Mouse (Mus musculus) limb, embryonic 13.5 days (tissue): ENCODE measurements around the gene Ptgr2. TPM values are rescaled to one million over a fixed set of nuclear protein-coding genes. Genes with fewer than 3 reads are reported as not detected.
"Not testable (repeated sequence)": the region's sequence is repeated elsewhere in the genome, so short reads cannot be mapped to it uniquely, and the experiment has no call there.

Experiments
- ATAC-seq: fragments of 200-750 bp; cut with Nextera tagmentation; 2 replicates; pipeline ENCODE4 v1.8.0; 2017; ENCODE audit warnings: low read depth, moderate number of reproducible peaks, moderate TSS enrichment; ENCODE audit not compliant: low FRiP score
- H3K27ac ChIP-seq: fragments of 300-500 bp; sonication (generic); 2 replicates; pipeline ENCODE4 v1.5.1; 2015; ENCODE audit warnings: inconsistent platforms, mild to moderate bottlenecking, moderate library complexity
- H3K27me3 ChIP-seq: fragments of 300-500 bp; sonication (generic); 2 replicates; pipeline ENCODE4 v1.6.1; 2015; ENCODE audit warnings: mild to moderate bottlenecking, inconsistent platforms
- H3K36me3 ChIP-seq: fragments of 300-500 bp; sonication (generic); 2 replicates; pipeline ENCODE4 v1.6.1; 2015; ENCODE audit warnings: inconsistent platforms, mild to moderate bottlenecking, moderate library complexity
- H3K4me1 ChIP-seq: fragments of 300-500 bp; sonication (generic); 2 replicates; pipeline ENCODE4 v1.6.1; 2015; ENCODE audit warnings: inconsistent platforms
- H3K4me2 ChIP-seq: fragments of 300-500 bp; sonication (generic); replicated peaks from 2 replicates; pipeline ENCODE4 v1.6.1; 2015; ENCODE audit warnings: inconsistent platforms, mild to moderate bottlenecking, moderate library complexity
- H3K4me3 ChIP-seq: fragments of 300-500 bp; sonication (generic); 2 replicates; pipeline ENCODE4 v1.5.1; 2015; ENCODE audit warnings: moderate library complexity, mild to moderate bottlenecking, inconsistent platforms
- H3K9ac ChIP-seq: fragments of 300-500 bp; sonication (generic); 2 replicates; pipeline ENCODE4 v1.6.1; 2015; ENCODE audit warnings: mild to moderate bottlenecking, inconsistent platforms
- H3K9me3 ChIP-seq: fragments of 300-500 bp; sonication (generic); 2 replicates; pipeline ENCODE4 v1.6.1; 2016; ENCODE audit warnings: inconsistent platforms
- WGBS: fragments of 180-500 bp; shearing (Covaris S2); methylation state at CpG from one replicate; pipeline ENCODE4 v1.1.7; 2015; 5-methylcytosine and 5-hydroxymethylcytosine counted together
- polyA plus RNA-seq: library from polyadenylated mRNA; unstranded; fragments of >200 nt; fragmentation: Nextera tagmentation; extraction: Ambion mirVana; gene quantifications from 2 replicates; pipeline ENCODE4 v1.2.1, GENCODE M21; 2015

The Ptgr2 gene
- 12.1 and 12.7 TPM in 2 replicates for polyA plus RNA-seq

DNA sequence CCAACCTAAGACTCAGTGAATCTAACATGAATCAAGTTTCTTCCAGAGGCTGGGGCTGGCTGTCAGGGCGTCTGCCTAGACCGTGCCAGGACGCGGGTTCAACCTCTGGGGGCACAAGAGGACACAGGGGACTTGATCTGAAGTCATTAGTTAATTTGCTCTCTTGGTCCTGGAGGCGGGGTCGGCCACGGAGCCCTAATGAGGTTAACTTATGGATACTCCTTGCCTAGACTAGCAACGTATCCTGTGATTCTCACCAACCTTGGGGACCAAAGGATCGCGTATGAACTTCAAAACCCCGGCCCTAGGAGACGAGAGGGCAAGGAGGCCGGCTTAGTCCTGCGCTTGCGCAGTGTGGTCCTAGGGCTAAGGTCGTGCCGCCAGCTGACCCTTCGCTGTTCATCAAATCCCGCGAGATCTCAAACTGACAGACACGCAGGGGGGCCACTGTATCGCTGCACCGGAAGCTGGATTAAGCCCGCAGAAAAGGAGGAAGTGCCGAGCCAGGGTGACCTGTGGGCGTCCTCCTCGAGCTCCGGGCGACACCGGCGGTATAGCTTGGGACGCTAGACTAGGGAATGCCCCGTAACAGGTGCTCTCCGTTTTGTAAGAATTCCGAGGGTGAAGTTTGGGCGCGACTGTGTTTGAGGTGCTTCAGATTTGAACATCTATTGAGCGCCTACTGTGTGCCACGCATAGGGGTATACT, at the start of gene Ptgr2:
Gene Ptgr2 (plus strand): TSS at position 348 of the 708 bp plus-strand sequence.
- H3K36me3 ChIP-seq, result no peaks in the 10 kb centered on the region
- peak within 1 kb of the TSS; percentile 56 for H3K4me3 ChIP-seq
- peaks cover 7% of the 10 kb centered on the region; the same call in 1 of the 2 replicates for H3K4me1 ChIP-seq
- no peaks in the 10 kb centered on the region for H3K9me3 ChIP-seq
- no peaks in the 10 kb centered on the region for H3K27me3 ChIP-seq
- WGBS, result under 1% methylated on average over 39 of the region's 39 CpGs
- ATAC-seq, result peak; percentile 87
- no peak within 1 kb of the TSS for H3K27ac ChIP-seq
- peak within 1 kb of the TSS; percentile 69 for H3K9ac ChIP-seq
- H3K4me2 ChIP-seq, result peak within 1 kb of the TSS; percentile 81

GRCm38 (mm10) chr12:84235577-84235976, 49.5 kb upstream of the Ptgr2 start:
- no peaks in the 10 kb centered on the region for H3K9me3 ChIP-seq
- ATAC-seq, result no peak
- no peaks in the 10 kb centered on the region for H3K27me3 ChIP-seq
- H3K4me2 ChIP-seq, result no peak overlapping the region
- no peak overlapping the region for H3K27ac ChIP-seq
- H3K4me3 ChIP-seq, result no peak overlapping the region
- H3K4me1 ChIP-seq, result no peaks in the 10 kb centered on the region
- no peak overlapping the region for H3K9ac ChIP-seq
- WGBS, result 93% methylated on average over 6 of the region's 6 CpGs
- H3K36me3 ChIP-seq, result no peaks in the 10 kb centered on the region

- no peaks in the 10 kb centered on the region for H3K4me1 ChIP-seq
- 71% methylated on average over 10 of the region's 10 CpGs for WGBS
- no peak overlapping the region for H3K9ac ChIP-seq
- no peaks in the 10 kb centered on the region for H3K9me3 ChIP-seq
- H3K36me3 ChIP-seq, result no peaks in the 10 kb centered on the region
- ATAC-seq, result no peak
- no peak overlapping the region for H3K4me2 ChIP-seq
- H3K27ac ChIP-seq, result no peak overlapping the region
- no peaks in the 10 kb centered on the region for H3K27me3 ChIP-seq
- H3K4me3 ChIP-seq, result no peak overlapping the region
Measured at GRCm38 (mm10) chr12:84235981-84236752, 48.9 kb upstream of the Ptgr2 start.

DNA sequence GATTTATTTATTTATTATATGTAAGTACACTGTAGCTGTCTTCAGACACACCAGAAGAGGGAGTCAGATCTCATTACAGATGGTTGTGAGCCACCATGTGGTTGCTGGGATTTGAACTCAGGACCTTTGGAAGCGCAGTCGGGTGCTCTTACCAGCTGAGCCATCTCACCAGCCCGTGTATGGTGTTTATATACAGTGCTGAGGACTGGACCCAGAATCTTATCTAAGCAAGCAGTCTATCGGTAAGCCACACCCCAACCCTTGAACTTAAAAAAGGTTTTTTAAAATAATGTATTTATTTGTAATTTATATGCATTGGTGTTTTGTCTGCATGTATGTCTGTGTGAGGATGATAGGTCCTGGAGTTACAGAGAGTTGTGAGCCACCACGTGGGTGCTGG, 48.0 kb upstream of the Ptgr2 start:
- WGBS, result 89% methylated on average over 5 of the region's 5 CpGs
- H3K9me3 ChIP-seq, H3K27me3 ChIP-seq, H3K9ac ChIP-seq, H3K27ac ChIP-seq, ATAC-seq, H3K4me2 ChIP-seq, H3K36me3 ChIP-seq, H3K4me3 ChIP-seq, H3K4me1 ChIP-seq: not testable (repeated sequence)

- no peak for ATAC-seq
- no peaks in the 10 kb centered on the region for H3K27me3 ChIP-seq
- no peaks in the 10 kb centered on the region for H3K9me3 ChIP-seq
- WGBS, result 79% methylated on average over 7 of the region's 7 CpGs
- H3K9ac ChIP-seq, result no peak overlapping the region
- H3K4me3 ChIP-seq, result no peak overlapping the region
- H3K27ac ChIP-seq, result no peak overlapping the region
- no peaks in the 10 kb centered on the region for H3K4me1 ChIP-seq
- no peaks in the 10 kb centered on the region for H3K36me3 ChIP-seq
- no peak overlapping the region for H3K4me2 ChIP-seq
Measured at GRCm38 (mm10) chr12:84243076-84243770, 41.8 kb upstream of the Ptgr2 start.

GRCm38 (mm10) chr12:84245683-84246082, 39.3 kb upstream of the Ptgr2 start:
- Histone ChIP-seq H3K4me2 (no peak overlapping the region), H3K27me3 (no peaks in the 10 kb centered on the region), H3K27ac (no peak overlapping the region), H3K9ac (no peak overlapping the region), H3K4me3 (no peak overlapping the region), H3K9me3 (no peaks in the 10 kb centered on the region), H3K36me3 (no peaks in the 10 kb centered on the region), H3K4me1 (no peaks in the 10 kb centered on the region)
- WGBS, result 78% methylated on average over 5 of the region's 5 CpGs
- ATAC-seq, result no peak

DNA sequence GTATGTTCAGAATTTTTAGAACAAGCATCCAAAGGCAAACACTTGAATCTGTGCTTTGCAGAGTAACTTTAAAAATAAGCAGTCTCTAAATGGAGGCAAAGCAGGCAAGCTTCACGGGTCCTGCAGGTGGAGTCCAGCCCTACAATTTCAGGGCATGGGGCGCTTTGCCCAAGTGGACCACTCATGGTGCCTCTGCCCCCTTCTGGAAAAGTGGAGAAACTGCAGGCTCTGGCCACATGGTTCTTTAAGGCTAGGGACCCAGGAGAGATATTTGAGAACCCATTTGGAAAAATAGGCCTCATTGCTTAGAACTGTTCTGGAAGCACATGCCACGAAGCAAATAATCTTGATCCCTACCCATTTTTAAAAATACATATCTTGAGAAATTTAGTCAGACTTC, 35.8 kb upstream of the Ptgr2 start:
- Histone ChIP-seq H3K27me3 (no peaks in the 10 kb centered on the region), H3K4me3 (no peak overlapping the region), H3K27ac (no peak overlapping the region), H3K9me3 (0 out of 2 replicates have a peak, but pooled peaks cover 3% of the 10 kb centered on the region), H3K4me2 (no peak overlapping the region), H3K36me3 (no peaks in the 10 kb centered on the region), H3K9ac (no peak overlapping the region), H3K4me1 (no peaks in the 10 kb centered on the region)
- WGBS, result 4% methylated on average over 3 of the region's 3 CpGs
- no peak for ATAC-seq

DNA sequence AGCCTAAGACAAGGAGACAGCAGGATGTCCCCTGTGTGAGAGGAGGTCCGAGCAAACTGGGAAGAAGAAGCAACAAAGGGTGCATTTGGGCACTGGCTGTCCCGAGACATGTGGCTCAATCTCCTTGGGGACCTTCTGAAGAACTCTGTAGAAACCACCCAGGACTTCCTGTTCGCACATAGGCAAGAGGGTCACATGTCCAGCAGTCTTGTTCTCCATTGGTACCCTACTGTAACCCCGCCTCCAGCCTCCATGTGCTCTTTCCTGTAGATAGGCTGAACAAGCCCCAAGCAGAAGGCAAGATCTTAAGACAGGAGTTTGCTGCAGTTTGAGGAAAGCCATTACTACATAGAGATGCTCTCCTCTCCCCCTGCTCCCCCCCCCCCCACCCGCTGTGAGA, 32.2 kb upstream of the Ptgr2 start:
- no peak for ATAC-seq
- H3K4me1 ChIP-seq, result peaks cover 6% of the 10 kb centered on the region; the same call in 1 of the 2 replicates

GRCm38 (mm10) chr12:84254886-84255285, 30.1 kb upstream of the Ptgr2 start:
- H3K27ac ChIP-seq, result no peak overlapping the region
- H3K4me1 ChIP-seq, result peaks cover 6% of the 10 kb centered on the region; the same call in 1 of the 2 replicates
- no peak for ATAC-seq
- H3K27me3 ChIP-seq, result no peaks in the 10 kb centered on the region
- WGBS, result 66% methylated on average over 5 of the region's 5 CpGs
- no peaks in the 10 kb centered on the region for H3K36me3 ChIP-seq
- H3K4me3 ChIP-seq, result no peak overlapping the region
- H3K9me3 ChIP-seq, result 0 out of 2 replicates have a peak, but pooled peaks cover 3% of the 10 kb centered on the region
- no peak overlapping the region for H3K4me2 ChIP-seq
- no peak overlapping the region for H3K9ac ChIP-seq

More for the DNA sequence above, 32.2 kb upstream of the Ptgr2 start:
- 90% methylated on average over 4 of the region's 5 CpGs for WGBS
- no peaks in the 10 kb centered on the region for H3K36me3 ChIP-seq
- H3K27ac ChIP-seq, result no peak overlapping the region
- H3K9me3 ChIP-seq, result 0 out of 2 replicates have a peak, but pooled peaks cover 3% of the 10 kb centered on the region
- no peak overlapping the region for H3K4me2 ChIP-seq
- no peak overlapping the region for H3K4me3 ChIP-seq
- H3K27me3 ChIP-seq, result no peaks in the 10 kb centered on the region
- no peak overlapping the region for H3K9ac ChIP-seq

- Histone ChIP-seq H3K9me3 (no peaks in the 10 kb centered on the region), H3K4me2 (no peak overlapping the region), H3K4me3 (no peak overlapping the region), H3K4me1 (peaks cover 6% of the 10 kb centered on the region; the same call in 1 of the 2 replicates), H3K27ac (no peak overlapping the region), H3K27me3 (no peaks in the 10 kb centered on the region), H3K9ac (no peak overlapping the region), H3K36me3 (no peaks in the 10 kb centered on the region)
- no peak for ATAC-seq
- WGBS, result 55% methylated on average over 7 of the region's 7 CpGs
Measured at GRCm38 (mm10) chr12:84260363-84260762, 24.7 kb upstream of the Ptgr2 start.

DNA sequence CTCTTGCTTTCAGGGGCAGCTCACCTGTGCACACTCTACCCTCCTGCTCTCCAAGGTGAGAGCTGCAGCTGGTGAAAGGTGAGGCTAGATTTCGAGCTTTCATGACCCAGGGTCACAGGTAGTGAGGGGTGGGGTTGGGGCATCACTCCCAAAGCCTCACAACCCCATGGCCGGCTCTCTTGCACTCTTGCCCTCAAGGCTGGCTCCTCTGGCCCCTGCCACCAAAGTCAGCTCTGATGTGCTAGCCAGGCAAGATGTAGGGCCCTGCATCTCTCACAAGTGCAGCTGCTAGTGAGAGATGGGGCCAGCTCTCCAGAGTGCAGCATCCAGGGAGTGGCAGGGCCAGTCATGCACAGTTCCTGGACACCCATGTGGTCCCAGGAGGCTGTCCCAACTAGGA, 17.8 kb upstream of the Ptgr2 start:
- 53% methylated on average over 2 of the region's 2 CpGs for WGBS
- no peak overlapping the region for H3K4me3 ChIP-seq
- no peak for ATAC-seq
- H3K27me3 ChIP-seq, result no peaks in the 10 kb centered on the region
- no peak overlapping the region for H3K9ac ChIP-seq
- H3K36me3 ChIP-seq, result no peaks in the 10 kb centered on the region
- no peaks in the 10 kb centered on the region for H3K4me1 ChIP-seq
- no peak overlapping the region for H3K27ac ChIP-seq
- no peak overlapping the region for H3K4me2 ChIP-seq
- no peaks in the 10 kb centered on the region for H3K9me3 ChIP-seq

DNA sequence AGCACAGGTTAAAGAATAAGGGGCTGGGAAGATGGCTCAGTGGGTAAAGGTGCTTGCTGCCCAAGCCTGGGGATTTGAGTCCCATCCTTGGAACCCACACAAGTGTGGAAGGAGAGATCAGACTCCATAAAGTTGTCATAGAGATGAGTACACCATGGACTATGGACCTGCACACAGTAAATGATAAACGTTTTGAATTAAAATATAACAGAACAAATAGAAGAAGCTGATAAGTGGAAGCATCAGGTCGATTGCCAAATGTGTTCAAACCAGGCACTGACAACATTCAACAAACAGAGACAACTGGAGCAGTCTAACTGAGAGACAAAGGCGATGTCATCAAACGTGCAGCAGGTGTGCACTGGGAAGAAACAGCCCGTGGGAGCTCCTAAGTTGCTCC, 11.7 kb upstream of the Ptgr2 start:
- H3K4me3 ChIP-seq, result no peak overlapping the region
- no peaks in the 10 kb centered on the region for H3K4me1 ChIP-seq
- H3K9ac ChIP-seq, result no peak overlapping the region
- H3K4me2 ChIP-seq, result no peak overlapping the region
- no peaks in the 10 kb centered on the region for H3K27me3 ChIP-seq
- 0 out of 2 replicates have a peak, but pooled peaks cover 4% of the 10 kb centered on the region for H3K9me3 ChIP-seq
- no peak for ATAC-seq
- WGBS, result 71% methylated on average over 5 of the region's 5 CpGs
- H3K27ac ChIP-seq, result no peak overlapping the region
- no peaks in the 10 kb centered on the region for H3K36me3 ChIP-seq
